Mouse (Mus musculus): ENCODE measurements around the gene Trib3. TPM values are rescaled to one million over a fixed set of nuclear protein-coding genes. Genes with fewer than 3 reads are reported as not detected.
A peak's percentile ranks its signal among the peaks of the same experiment; 100 is the strongest.
"Not testable (repeated sequence)": the region's sequence is repeated elsewhere in the genome, so short reads cannot be mapped to it uniquely, and the experiment has no call there.

Gene Trib3
- total RNA-seq, 1 experiment from 2014 or later, result 2.1 TPM

DNA sequence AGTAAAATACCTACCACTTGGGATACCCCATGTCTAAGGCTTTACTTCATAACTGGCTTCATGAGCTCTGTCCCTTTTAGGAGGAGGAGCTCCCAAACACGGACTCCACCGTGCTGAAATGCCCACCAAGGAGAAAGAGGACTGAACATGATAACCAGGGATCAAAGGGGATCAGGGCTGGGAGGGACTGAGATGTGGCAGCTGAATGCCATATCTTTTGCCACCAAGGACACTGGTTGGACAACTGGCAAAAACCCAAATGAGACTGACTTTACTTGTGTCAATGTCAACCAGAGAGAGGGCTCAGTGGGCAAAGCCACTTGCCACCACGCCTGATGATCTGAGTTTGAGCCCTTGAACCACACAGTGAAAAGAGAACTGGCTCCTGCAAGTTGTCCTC, 19.0 kb downstream of the Trib3 start:
- no peak for ATAC-seq (ENCODE audit: extremely low read depth, insufficient number of reproducible peaks, low FRiP score, poor library complexity, severe bottlenecking)

- no peak for ATAC-seq (ENCODE audit: extremely low read depth, insufficient number of reproducible peaks, low FRiP score, poor library complexity, severe bottlenecking)
These were observed 19.9 kb downstream of the Trib3 start for GRCm38 (mm10) chr2:152323971-152324370.

- no peak for ATAC-seq (ENCODE audit: extremely low read depth, insufficient number of reproducible peaks, low FRiP score, poor library complexity, severe bottlenecking)
These were observed 21.6 kb downstream of the Trib3 start for GRCm38 (mm10) chr2:152322198-152322597.

- no peak for ATAC-seq (ENCODE audit: extremely low read depth, insufficient number of reproducible peaks, low FRiP score, poor library complexity, severe bottlenecking)
These were observed 22.3 kb downstream of the Trib3 start for GRCm38 (mm10) chr2:152321558-152321957.

- ATAC-seq (ENCODE audit: extremely low read depth, insufficient number of reproducible peaks, low FRiP score, poor library complexity, severe bottlenecking), result no peak
These were observed 26.8 kb downstream of the Trib3 start for GRCm38 (mm10) chr2:152317054-152317453.

GRCm38 (mm10) chr2:152313926-152314325, 29.9 kb downstream of the Trib3 start:
- no peak for ATAC-seq (ENCODE audit: extremely low read depth, insufficient number of reproducible peaks, low FRiP score, poor library complexity, severe bottlenecking)

GRCm38 (mm10) chr2:152312996-152313395, 30.8 kb downstream of the Trib3 start:
- no peak for ATAC-seq (ENCODE audit: extremely low read depth, insufficient number of reproducible peaks, low FRiP score, poor library complexity, severe bottlenecking)

DNA sequence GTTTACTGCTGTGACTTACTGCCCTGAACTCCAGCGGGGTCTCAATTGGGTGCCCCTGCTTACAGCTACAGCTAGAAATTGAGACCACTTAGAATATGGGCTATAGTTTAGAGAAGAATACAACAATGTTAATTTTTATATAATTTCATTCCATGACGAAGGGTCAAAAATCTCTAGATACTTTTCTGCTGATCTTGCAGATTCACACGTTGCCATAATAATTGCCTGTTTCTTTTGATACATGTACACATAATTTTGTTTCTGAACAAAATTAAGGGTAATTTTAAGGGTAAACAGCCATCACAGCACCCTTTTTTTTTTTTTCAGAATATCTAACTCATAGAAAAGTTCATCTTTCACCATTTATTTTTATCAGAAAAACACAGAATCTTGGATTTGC, 36.6 kb downstream of the Trib3 start:
- ATAC-seq (ENCODE audit: extremely low read depth, insufficient number of reproducible peaks, low FRiP score, poor library complexity, severe bottlenecking), result no peak

DNA sequence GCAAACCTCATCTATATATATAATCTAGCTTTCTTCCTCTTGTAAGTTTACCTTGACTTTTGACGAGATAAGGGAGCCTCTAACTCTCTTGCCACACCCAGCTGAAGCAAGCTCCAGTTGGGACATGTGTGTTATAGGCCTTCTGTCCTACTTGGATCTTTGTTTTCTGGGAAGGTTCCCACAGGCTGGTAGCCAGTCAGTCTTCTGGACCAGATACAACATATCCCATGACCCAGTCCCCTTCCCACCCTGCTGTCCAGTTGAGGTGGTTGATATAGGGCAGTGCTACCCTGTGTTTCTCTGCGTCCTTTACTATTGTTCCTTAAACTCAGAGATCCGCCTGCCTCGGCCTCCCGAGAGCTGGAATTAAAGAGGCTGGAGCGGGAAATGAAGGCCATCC, 38.4 kb downstream of the Trib3 start:
- no peak for ATAC-seq (ENCODE audit: extremely low read depth, insufficient number of reproducible peaks, low FRiP score, poor library complexity, severe bottlenecking)

DNA sequence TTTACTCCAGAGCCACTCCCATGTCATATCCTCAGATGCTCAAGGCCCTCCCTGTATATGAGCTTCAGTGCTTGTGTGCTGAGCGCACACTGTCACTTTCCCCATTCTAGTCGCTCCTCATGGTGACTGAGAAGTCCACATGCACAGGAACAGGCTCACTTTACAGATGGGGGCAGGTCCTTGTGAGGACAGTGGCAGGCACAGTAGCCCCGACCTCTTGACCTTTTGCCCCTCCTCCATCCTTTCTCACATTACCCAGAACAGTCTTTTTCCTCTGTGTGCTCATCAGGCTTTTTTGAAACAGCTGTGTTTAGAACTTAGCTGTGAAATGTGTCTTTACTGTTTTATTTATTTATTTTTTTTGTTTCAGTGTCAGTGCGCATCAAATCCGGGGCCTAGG, 40.1 kb downstream of the Trib3 start:
- no peak for ATAC-seq (ENCODE audit: extremely low read depth, insufficient number of reproducible peaks, low FRiP score, poor library complexity, severe bottlenecking)

GRCm38 (mm10) chr2:152302862-152303261, 41.0 kb downstream of the Trib3 start:
- no peak for ATAC-seq (ENCODE audit: extremely low read depth, insufficient number of reproducible peaks, low FRiP score, poor library complexity, severe bottlenecking)

GRCm38 (mm10) chr2:152294541-152294940, 49.3 kb downstream of the Trib3 start:
- no peak for ATAC-seq (ENCODE audit: extremely low read depth, insufficient number of reproducible peaks, low FRiP score, poor library complexity, severe bottlenecking)

GRCm38 (mm10) chr2:152293727-152294475, 49.9 kb downstream of the Trib3 start, which contains the start of gene Tbc1d20:
Gene Tbc1d20, plus strand, starts transcription at chr2:152293828.
- peak; percentile 79 for ATAC-seq (ENCODE audit: extremely low read depth, insufficient number of reproducible peaks, low FRiP score, poor library complexity, severe bottlenecking)

- ATAC-seq (ENCODE audit: extremely low read depth, insufficient number of reproducible peaks, low FRiP score, poor library complexity, severe bottlenecking), result no peak
These were observed 50.6 kb downstream of the Trib3 start for GRCm38 (mm10) chr2:152293179-152293726.

- no peak for ATAC-seq (ENCODE audit: extremely low read depth, insufficient number of reproducible peaks, low FRiP score, poor library complexity, severe bottlenecking)
These were observed 51.4 kb downstream of the Trib3 start for GRCm38 (mm10) chr2:152292475-152292874.

GRCm38 (mm10) chr2:152289623-152290022, 54.2 kb downstream of the Trib3 start:
- ATAC-seq (ENCODE audit: extremely low read depth, insufficient number of reproducible peaks, low FRiP score, poor library complexity, severe bottlenecking), result not testable (repeated sequence)

DNA sequence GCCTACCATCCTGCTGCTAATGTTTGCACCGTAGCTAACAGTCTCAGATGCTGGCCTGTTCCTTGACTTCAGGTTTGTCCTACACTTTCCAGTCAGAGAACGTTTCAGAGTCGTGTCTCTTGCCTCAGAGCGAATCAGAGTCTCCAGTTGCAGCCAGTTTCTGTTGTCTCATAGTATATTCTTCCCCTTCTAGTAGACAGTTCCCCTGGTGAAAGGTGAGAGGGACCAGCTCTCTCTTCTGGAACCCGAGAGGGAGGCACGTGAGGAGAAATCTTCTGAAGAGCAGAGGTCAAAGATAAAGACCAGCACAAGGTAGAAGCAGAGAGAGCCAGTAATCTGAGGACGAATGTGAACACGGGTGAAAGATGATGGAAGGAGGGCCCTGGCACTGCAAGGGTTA, 55.8 kb downstream of the Trib3 start:
- ATAC-seq (ENCODE audit: extremely low read depth, insufficient number of reproducible peaks, low FRiP score, poor library complexity, severe bottlenecking), result no peak

DNA sequence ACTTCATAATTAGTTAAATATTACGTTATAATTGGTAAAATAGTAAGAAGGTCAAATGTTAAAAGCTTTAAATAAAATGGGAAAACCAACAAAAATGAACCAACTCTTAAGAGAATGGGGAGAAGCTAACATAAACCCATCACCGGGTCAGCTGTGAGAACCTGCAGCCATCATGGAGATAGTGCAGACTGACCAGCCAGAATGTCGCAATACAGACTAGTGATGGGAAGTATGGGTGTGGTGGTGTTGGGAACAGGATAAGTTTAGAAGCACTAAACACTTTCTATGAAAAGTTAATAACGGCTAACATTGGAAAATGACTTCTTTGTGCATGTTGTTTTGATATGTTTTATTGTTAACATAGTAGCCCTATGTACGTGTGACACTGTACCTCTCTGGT, 56.3 kb downstream of the Trib3 start:
- no peak for ATAC-seq (ENCODE audit: extremely low read depth, insufficient number of reproducible peaks, low FRiP score, poor library complexity, severe bottlenecking)
